Mouse (Mus musculus) liver, embryonic 14.5 days (tissue): ENCODE measurements around the gene Dock1.

Source experiments
- CTCF ChIP-seq: IDR thresholded peaks from 2 replicates; pipeline ENCODE4 v1.5.1; 2016; ENCODE audit warnings: antibody characterized with exemption, low read depth, control low read depth
- EP300 ChIP-seq: IDR thresholded peaks from 2 replicates; pipeline ENCODE4 v1.6.1; 2016; ENCODE audit warnings: antibody characterized with exemption, low read depth

- TF ChIP-seq CTCF (no peak), EP300 (no peak)
Observed at GRCm38 (mm10) chr7:135101921-135102320, 431.5 kb downstream of the Dock1 start.
